Mouse (Mus musculus): ENCODE measurements around the gene Elf1.

Elf1 gene

DNA sequence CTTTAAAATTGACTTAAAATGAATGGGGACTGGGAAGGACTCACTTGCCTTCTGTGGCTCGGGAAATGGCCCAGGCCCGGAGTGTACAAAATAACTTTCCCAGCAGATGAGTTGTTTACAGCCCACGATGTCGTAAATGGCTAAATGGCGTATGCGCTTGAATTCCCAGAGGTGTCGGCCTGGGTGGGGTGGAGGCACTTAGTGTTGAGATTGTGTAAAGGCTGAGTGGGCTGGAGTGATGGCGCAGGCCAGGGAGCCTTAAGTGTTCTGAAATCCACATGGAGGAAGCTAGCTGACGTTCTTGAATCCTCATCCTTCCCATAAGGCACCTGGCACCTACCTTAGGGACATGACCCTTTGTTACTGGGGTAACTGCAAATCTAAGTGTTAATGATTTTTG is 7.5 kb downstream of the Elf1 start:
- in situ Hi-C loops (cut with MboI, MseI), result loop anchor here in 1 of 2 experiments (5.0 kb wide), 1 partner anchor 84 kb away; no protein-coding TSS in a partner anchor

GRCm38 (mm10) chr14:79489150-79489549 is 8.2 kb downstream of the Elf1 start:
- in situ Hi-C loops (cut with MboI, MseI), result loop anchor here in 1 of 2 experiments (5.0 kb wide), 1 partner anchor 83 kb away; no protein-coding TSS in a partner anchor

- in situ Hi-C loops (cut with MboI, MseI), result no loop called here
These were observed 9.3 kb downstream of the Elf1 start for GRCm38 (mm10) chr14:79490246-79490645.

DNA sequence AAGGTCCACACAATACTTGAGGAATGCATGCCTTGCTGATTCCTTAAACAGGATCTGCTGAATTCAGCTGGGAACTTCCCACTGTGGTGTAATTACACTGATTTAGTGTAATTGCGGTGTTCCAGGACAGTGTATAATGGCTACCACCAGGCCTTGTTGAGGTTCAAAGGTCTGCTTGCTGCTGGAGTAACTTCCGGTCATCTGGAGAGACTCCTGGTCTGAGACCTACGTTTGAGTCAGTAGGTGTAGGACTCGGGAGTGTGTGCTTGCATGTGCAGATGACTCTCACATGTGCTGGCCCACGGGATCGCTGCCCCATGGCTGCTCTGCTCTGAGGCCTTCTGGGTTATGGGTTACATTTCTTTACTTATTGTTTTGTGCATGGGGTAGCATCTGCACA is 13.4 kb downstream of the Elf1 start:
- in situ Hi-C loops (cut with MboI, MseI), result no loop called here

DNA sequence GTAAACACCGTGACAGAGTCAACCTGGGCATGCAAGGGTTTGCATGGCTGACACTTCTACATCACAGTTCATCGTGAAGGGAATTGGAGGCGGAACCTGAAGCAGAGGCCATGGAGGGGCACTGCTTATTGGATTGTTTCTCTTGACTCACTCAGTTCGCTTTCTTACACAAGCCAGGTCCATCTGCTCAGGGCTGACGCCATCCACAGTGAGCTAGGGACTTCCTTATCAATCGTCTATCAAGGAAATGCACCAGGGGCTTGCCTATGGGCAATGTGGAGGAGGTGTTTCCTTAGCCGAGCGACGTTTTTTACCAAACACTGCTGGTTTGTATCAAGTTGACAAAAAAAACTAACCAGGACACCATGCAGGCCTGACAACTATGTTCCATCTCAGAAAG is 18.3 kb downstream of the Elf1 start:
- in situ Hi-C loops (cut with MboI, MseI), result no loop called here

- in situ Hi-C loops (cut with MboI, MseI), result no loop called here
These were observed 19.8 kb downstream of the Elf1 start for GRCm38 (mm10) chr14:79500756-79501155.

- in situ Hi-C loops (cut with MboI, MseI), result no loop called here
These were observed 22.5 kb downstream of the Elf1 start for GRCm38 (mm10) chr14:79503371-79504075.

GRCm38 (mm10) chr14:79504246-79505006 is 23.4 kb downstream of the Elf1 start:
- in situ Hi-C loops (cut with MboI, MseI), result no loop called here

- in situ Hi-C loops (cut with MboI, MseI), result no loop called here
These were observed 25.2 kb downstream of the Elf1 start for GRCm38 (mm10) chr14:79506207-79506606.

DNA sequence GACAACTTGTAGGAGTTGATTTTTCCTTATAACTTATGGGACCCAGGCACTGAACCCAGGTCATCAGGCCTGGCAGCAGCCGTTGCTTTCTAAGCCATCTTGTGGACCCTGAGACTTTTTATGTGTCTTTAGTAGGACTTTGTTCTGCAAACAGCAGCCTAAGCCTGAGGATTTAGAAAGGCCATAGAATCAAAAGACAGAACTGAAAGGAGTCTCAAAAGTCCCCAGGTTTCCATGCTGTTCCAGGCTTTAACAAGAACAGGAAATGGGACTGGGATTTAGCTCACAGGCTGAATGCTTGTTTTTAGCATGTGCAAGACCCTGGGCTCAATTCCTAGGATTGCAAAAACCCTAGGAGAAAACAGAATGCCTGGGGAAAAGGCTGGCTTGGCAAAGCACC is 26.9 kb downstream of the Elf1 start:
- in situ Hi-C loops (cut with MboI, MseI), result no loop called here

DNA sequence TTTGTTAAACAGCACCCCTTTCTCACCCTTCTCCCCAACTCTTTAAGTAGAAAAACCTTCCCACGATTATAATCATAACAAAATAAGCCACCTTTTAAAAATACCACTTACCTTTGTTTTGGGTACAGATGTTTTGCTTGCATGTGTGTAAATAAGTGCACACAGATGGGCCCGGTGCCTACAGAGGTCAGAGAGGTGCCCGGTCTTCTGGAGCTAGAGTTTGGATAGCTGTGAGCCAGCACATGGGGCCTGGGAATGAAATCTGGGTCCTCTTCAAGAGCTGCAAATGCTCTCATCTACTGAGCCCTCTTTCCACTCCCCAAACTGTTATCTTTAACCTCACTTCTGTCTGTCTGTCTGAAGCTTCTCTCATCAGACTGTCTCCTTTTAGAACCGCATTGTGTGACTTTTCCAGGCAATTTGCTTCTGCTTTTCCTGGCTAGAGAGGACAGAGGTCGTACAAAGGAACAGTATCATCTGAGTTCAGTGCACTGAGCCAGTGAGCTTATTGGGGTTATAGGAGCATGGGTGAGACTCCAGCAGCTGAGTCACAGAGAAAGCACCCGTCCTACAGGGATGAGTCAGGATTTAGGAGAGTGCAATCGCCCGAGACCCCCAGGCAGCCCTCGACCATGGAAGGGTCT is 27.8 kb downstream of the Elf1 start:
- in situ Hi-C loops (cut with MboI, MseI), result no loop called here

DNA sequence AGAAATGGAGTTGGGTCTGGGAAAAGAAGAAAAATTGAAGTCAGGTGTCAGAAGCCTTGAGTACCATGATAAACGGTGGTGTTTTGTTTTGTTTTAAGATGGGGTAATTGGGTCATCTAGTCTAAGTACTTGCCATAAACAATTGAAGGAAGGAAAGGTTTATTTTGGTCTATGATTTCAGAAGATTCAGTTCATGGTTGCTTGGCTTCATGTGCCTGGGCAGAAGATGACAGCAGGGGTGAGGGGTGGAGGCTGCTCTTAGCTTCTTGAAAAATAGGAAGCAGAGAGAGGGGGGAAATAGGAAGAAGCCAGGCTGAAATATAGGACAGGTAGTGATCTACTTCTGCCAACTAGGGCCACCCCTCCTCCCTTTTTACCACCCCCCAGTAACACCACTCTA is 30.5 kb downstream of the Elf1 start:
- in situ Hi-C loops (cut with MboI, MseI), result loop anchor here in 1 of 2 experiments (5.0 kb wide), 1 partner anchor 51 kb away; no protein-coding TSS in a partner anchor

DNA sequence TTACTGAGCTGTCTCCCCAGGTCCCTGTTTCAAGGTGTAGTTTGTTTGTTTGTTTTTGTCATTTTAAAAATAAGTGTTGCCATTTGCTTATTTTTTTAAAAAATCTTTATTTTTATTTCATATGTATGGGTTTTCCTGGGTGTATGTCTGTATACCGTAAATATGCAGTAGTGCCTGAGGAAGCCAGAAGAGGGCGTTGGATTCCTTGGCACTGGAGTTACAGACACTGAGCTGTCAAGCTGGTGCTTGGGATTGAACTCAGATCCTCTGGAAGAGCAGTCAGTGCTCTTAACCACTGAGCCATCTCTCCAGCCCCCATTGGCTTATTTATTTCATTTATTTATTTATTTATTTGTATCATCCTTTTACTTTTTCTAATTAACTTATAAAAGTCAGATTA is 33.0 kb downstream of the Elf1 start:
- in situ Hi-C loops (cut with MboI, MseI), result loop anchor here in 1 of 2 experiments (5.0 kb wide), 1 partner anchor 48 kb away; no protein-coding TSS in a partner anchor

GRCm38 (mm10) chr14:79515100-79515499 is 34.1 kb downstream of the Elf1 start:
- in situ Hi-C loops (cut with MboI, MseI), result no loop called here

- in situ Hi-C loops (cut with MboI, MseI), result no loop called here
These were observed 34.7 kb downstream of the Elf1 start for GRCm38 (mm10) chr14:79515511-79516242.

GRCm38 (mm10) chr14:79516243-79516610 is 35.2 kb downstream of the Elf1 start:
- in situ Hi-C loops (cut with MboI, MseI), result no loop called here

- in situ Hi-C loops (cut with MboI, MseI), result no loop called here
These were observed 35.8 kb downstream of the Elf1 start for GRCm38 (mm10) chr14:79516751-79517150.

- in situ Hi-C loops (cut with MboI, MseI), result no loop called here
These were observed 36.3 kb downstream of the Elf1 start for GRCm38 (mm10) chr14:79517185-79517740.

GRCm38 (mm10) chr14:79518123-79518522 is 37.1 kb downstream of the Elf1 start:
- in situ Hi-C loops (cut with MboI, MseI), result no loop called here

DNA sequence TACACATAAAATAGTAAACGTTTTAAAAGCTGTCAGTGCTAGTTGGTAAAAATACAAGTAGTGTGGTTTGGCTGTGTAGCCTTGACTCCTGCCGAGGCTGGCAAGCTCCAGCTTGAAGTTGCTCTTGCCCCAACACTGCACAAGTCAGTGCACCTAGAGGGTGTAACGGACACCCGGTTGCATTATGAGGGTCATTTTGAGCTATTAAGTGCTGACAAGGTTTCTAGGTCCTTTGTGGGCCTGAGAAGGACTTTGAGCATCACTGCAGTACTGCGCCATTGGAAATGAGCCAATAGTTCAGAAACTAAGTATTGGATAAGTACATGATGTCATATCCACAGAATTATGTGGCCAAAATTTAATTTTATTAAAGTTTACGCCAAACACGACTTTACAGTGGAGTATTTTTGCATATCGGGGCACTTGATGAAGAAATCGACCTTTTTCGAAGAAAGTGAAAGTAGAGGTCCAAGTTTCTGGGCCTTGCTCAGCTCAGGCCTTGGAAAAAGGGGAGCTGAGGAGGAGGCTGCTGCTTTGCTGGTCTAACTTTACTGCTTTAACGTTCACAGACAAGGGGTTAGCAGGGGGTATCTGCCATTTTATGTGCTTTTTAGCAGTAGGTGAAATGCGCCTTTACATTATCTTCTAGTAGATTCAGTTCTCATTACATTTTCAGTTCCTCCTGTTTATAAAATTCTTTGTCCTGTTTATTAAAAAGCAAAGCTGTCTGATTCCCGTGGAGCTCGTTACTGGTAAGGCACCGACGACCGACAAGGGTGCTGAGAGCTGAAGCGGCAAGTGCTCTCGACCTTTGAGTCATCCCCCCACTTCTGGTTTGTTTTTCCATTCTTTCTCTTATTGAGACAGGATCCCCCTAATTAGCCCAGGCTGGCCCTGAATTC is 38.0 kb downstream of the Elf1 start:
- in situ Hi-C loops (cut with MboI, MseI), result no loop called here

Measured in T-helper 17 cell (primary cell).